Mouse (Mus musculus) adrenal gland, postnatal 25 days (tissue): ENCODE measurements around the gene Spsb2. TPM values are rescaled to one million over a fixed set of nuclear protein-coding genes. Genes with fewer than 3 reads are reported as not detected.
"Not testable (repeated sequence)": the region's sequence is repeated elsewhere in the genome, so short reads cannot be mapped to it uniquely, and the experiment has no call there.

Experiments used
- DNase-seq: peaks from one replicate; pipeline ENCODE4 v3.0.0; 2021; ENCODE audit warnings: mixed read lengths
- total RNA-seq: library from RNA; stranded (reverse); gene quantifications from 2 replicates; pipeline ENCODE4 v1.2.3, GENCODE M21; 2021

The Spsb2 gene
- total RNA-seq, 1 experiment from 2014 or later: 32.2 TPM

- DNase-seq: no peak
Measured at GRCm38 (mm10) chr6:124817563-124817962, 9.1 kb downstream of the Spsb2 start.

DNA sequence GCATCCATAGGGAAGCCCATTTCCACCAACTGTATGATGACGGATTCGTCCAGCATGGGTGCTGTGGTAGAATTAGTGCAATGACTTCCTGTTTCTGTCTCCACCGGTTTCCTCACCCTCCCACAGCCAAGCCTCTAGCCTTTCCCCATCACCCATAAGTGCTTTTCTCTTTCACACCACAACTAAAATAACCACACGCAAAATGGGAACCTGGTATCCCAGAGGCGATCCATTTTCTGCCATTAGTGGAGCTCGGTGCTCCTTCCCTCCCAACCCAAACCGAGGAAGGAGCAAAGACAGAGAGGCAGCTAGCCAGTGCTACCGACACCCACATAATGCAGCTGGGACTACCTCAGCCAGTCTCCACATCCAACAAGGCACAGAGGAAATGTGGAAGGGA is 9.5 kb downstream of the Spsb2 start:
- DNase-seq: no peak

- no peak for DNase-seq
Measured at GRCm38 (mm10) chr6:124820891-124821290, 12.4 kb downstream of the Spsb2 start.

GRCm38 (mm10) chr6:124822049-124822448 is 13.6 kb downstream of the Spsb2 start:
- no peak for DNase-seq

- peak; percentile 52 for DNase-seq
Measured at GRCm38 (mm10) chr6:124828101-124828592, 19.7 kb downstream of the Spsb2 start.

- DNase-seq: peak; percentile 96
Measured at GRCm38 (mm10) chr6:124828868-124829798, 20.7 kb downstream of the Spsb2 start, which contains the start of the genes Usp5 and Cdca3. Gene Usp5 (minus strand): TSS chr6:124829484. Gene Cdca3 (plus strand): TSS chr6:124829547.

DNA sequence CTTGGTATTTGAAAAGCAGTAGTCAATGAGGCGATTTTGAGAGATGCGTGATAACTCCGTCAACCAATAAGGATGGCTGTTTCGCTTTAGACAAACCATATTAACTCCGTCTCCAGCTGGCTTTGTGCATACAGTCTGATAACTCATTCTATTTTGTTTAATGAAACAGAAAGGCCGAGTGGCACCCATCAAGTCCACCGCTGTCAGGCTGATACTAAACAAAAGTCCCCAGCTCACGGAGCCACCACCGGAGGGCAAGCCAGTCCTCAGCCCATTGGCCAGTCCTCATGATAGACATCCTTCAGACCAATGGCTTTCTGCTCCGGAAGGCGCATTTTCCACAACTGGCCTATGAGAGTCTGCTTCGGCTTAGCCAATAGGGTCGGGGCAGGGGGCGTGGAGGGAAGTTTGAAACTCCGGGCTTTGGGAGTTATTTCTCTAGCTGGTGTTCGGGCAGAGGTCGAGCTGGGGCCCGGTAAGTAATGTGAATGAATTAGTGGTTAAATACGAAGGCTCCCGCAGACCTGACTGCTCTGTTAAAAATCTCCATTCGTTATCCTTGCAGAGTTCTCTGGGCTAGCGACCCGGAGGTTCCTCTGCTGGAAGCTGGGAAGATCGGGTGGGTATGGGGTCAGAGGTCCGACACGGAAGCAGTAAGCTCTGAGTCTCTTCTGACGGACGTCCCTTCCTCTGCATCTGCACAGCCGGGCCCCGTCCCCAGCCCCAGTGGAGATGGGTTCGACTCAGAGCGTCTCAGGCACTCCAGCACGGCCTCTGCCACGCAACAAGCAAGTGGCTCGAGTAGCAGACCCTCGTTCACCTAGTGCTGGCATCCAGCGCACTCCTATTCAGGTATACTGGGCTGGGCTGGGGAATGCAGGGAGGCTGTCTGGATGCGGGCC is 21.6 kb downstream of the Spsb2 start:
- peak; percentile 87 for DNase-seq

GRCm38 (mm10) chr6:124831199-124831598 is 22.7 kb downstream of the Spsb2 start:
- not testable (repeated sequence) for DNase-seq

GRCm38 (mm10) chr6:124831649-124832048 is 23.2 kb downstream of the Spsb2 start:
- DNase-seq: no peak

DNA sequence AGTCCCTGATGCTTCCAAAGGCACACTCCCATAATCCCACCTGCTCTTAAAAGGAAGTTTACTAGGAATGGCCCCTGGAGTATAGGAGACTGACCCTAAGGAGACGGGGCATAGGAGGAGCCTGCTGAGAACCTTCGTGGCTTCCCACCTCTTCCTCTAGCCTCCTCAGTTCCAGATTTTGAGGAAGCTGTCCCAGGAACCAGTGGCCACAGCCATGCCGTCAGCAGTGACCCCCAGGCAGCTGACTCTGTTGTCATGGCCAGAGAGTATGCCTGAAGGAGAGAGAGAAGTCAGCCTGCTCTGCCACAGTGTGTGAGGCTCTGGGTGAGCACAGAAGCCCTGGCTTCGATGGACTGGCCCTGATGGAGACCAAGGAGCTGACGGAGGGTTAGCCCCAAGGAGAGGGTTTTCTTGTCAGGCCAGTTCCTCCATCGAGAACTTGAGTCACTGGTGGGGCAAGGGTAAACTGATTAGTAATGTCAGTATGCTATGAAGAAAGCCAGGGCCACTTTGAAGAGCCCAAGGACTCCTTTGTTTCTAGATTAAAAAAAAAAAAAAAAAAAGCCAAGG is 26.1 kb downstream of the Spsb2 start:
- DNase-seq: no peak

GRCm38 (mm10) chr6:124835531-124835930 is 27.1 kb downstream of the Spsb2 start:
- DNase-seq: no peak

DNA sequence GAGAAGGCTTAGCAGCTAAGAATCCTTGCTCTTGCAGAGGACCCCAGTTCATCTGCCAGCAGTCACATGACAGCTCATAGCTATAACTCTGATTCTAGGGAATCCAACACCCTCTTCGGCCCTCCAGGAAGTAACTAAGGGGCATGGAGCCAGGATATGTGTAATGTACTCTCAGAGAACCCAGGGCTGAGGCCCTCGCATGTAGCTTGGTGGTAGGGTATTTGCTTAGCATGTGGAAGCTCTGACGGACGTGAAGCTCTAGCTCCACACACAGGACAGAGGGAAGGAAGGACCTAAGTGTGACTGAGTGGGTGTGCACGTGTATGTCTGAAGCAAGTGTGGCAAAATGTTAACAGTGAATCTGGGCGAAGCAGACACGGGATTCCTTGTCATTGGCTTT is 27.9 kb downstream of the Spsb2 start:
- no peak for DNase-seq

DNA sequence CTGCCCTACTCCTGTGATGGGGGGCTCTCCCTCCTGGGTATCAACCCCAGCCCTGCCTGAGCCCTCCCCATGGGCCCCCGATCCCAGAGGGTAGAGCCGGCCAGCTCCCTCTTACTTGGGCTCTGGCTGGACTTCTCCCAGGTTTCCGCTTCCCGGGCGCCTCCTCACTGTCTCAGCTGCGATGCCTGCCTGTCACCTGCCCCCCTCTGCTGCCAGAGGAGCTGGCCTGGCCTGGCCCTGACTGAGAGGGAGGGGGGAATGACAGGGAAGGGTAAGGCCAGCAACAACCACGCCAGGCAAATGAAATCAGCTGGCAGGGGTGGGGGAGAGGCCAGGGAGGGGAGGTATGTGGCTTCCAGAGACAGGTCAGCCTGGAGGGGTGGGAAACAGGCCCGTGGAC is 31.3 kb downstream of the Spsb2 start:
- DNase-seq: no peak

- DNase-seq: no peak
Measured at GRCm38 (mm10) chr6:124840241-124841167, 32.0 kb downstream of the Spsb2 start, which contains the start of gene Gnb3. Gene Gnb3 (minus strand): TSS chr6:124840275.

- peak; percentile 84 for DNase-seq
Measured at GRCm38 (mm10) chr6:124847305-124847704, 38.8 kb downstream of the Spsb2 start.

- DNase-seq: no peak
Measured at GRCm38 (mm10) chr6:124850535-124850934, 42.1 kb downstream of the Spsb2 start.

GRCm38 (mm10) chr6:124854647-124855046 is 46.2 kb downstream of the Spsb2 start:
- DNase-seq: no peak

DNA sequence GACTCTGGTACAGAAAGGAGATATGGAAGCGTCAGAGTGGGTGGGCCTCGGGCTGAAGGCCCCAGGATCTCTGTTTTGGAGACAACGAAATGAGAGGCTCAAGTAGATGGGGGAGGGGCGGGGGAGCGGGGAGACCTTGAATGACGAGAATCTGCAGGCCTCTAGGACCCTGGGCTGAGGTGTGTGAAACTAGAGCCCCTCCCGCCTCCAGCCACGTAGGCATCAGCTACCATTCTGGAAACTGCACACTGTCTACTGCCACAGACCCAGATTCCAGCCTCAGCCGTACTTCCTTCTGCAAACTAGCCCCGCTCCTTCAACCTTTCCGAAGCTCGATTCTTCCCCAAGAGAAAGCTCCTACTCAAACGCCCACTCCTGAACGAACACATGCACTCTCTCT is 47.9 kb downstream of the Spsb2 start:
- no peak for DNase-seq

DNA sequence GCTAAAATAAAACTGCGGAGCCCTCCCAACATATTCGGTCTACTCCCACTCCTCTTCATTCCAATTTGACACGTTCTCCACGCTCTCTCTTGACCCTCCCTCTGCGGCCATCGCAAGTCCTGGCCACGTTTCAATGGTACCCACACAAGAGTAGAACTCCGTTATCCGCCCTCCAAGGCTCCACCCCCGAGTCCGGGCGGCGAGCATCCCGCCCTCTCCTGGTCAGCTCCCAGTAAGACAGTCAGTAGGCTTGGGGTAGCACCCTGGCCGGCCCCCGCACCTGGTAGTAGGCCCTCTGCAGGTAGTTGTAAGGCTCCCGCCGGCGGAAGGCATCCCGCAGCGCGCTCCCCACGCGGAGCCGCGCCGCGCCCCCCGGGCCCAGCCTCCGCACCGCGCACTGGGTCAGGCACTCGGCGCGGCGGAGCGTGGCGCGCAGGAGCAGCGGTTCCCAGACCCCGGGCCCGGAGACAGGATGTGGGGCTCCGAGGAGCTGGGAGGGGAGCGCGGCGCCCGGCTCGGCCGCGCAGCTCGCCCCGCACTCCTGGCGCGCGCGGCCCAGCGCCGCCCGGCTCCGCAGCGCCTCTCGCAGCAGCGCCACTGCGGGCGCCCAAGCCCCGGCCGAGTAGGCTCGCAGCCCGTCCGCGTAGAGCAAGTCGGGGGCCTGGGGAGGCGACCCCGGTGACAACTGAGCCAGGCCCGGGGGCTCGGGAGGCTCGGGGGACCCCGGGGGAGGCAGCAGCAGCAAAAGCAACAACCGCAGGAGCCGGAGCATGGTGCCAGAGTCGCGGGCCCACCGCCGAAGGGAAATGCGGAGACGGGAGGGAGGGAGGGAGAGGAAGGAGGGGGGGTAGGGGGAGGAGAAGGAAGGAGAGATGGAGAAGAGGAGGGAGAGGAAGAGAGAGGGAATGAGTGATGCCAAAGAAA is 48.7 kb downstream of the Spsb2 start, which contains the start of gene P3h3:
TSS of gene P3h3 (minus strand) at position 837 of the 924 bp plus-strand sequence.
- peak; percentile 82 for DNase-seq
